Mouse (Mus musculus) kidney, adult 2 months (tissue): ENCODE measurements around the gene Slc38a7. TPM values are rescaled to one million over a fixed set of nuclear protein-coding genes. Genes with fewer than 3 reads are reported as not detected.
A peak's percentile ranks its signal among the peaks of the same experiment; 100 is the strongest.
"Not testable (repeated sequence)": the region's sequence is repeated elsewhere in the genome, so short reads cannot be mapped to it uniquely, and the experiment has no call there.

Experiments
- DNase-seq: peaks from one replicate; pipeline ENCODE4 v3.0.0; 2021
- H3K27ac ChIP-seq: fragments of 200-500 bp; 2 replicates; pipeline ENCODE4 v1.5.1; 2012; ENCODE audit warnings: low read depth, low read length, control low read depth, inconsistent platforms; ENCODE audit not compliant: insufficient read depth
- H3K27me3 ChIP-seq: fragments of 200-500 bp; replicated peaks from 2 replicates; pipeline ENCODE4 v1.6.1; 2012; ENCODE audit warnings: mild to moderate bottlenecking, moderate library complexity, low read length, inconsistent platforms; ENCODE audit not compliant: control insufficient read depth, insufficient read depth
- H3K36me3 ChIP-seq: fragments of 200-500 bp; 2 replicates; pipeline ENCODE4 v1.6.1; 2012; ENCODE audit warnings: mild to moderate bottlenecking, moderate library complexity, low read length, inconsistent platforms; ENCODE audit not compliant: control insufficient read depth, insufficient read depth
- H3K4me1 ChIP-seq: fragments of 200-500 bp; 2 replicates; pipeline ENCODE4 v1.6.1; 2011; ENCODE audit warnings: low read length; ENCODE audit not compliant: control insufficient read depth, insufficient read depth
- H3K4me3 ChIP-seq: fragments of 200-500 bp; 2 replicates; pipeline ENCODE4 v1.5.1; 2011; ENCODE audit warnings: mild to moderate bottlenecking, low read depth, low read length, control low read depth; ENCODE audit not compliant: insufficient read depth
- CTCF ChIP-seq: fragments of 200-500 bp; conservative IDR thresholded peaks from 2 replicates; pipeline ENCODE4 v1.5.1; 2011; ENCODE audit warnings: low read depth, mild to moderate bottlenecking, control low read depth, low read length, moderate library complexity, mixed read lengths; ENCODE audit not compliant: insufficient read depth, insufficient read length
- POLR2A ChIP-seq: fragments of 200-500 bp; IDR thresholded peaks from one replicate; pipeline ENCODE4 v1.6.1; 2011; ENCODE audit warnings: low read depth, low read length, control low read depth
- WGBS: fragments of 180-500 bp; shearing (Covaris S2); methylation state at CpG from one replicate; pipeline ENCODE4 v1.1.7; 2018; 5-methylcytosine and 5-hydroxymethylcytosine counted together
- polyA plus RNA-seq: library from polyadenylated mRNA; depleted of rRNA; stranded (reverse); fragments of >200 nt; gene quantifications from 2 replicates; pipeline ENCODE4 v1.2.3, GENCODE M21; 2012

The Slc38a7 gene
- polyA plus RNA-seq, 1 experiment: 22.3 TPM

GRCm38 (mm10) chr8:95835891-95836290 is 17.4 kb downstream of the Slc38a7 start:
- Histone ChIP-seq H3K4me1 (peaks cover 3% of the 10 kb centered on the region; the same call in 1 of the 2 replicates), H3K27me3 (no peaks in the 10 kb centered on the region), H3K4me3 (no peak overlapping the region), H3K27ac (no peak overlapping the region), H3K36me3 (no peaks in the 10 kb centered on the region)
- 86% methylated on average over 4 of the region's 4 CpGs for whole genome bisulfite sequencing
- no peak for DNase-seq
- TF ChIP-seq POLR2A (no peak), CTCF (no peak)

- under 1% methylated on average over 16 of the region's 16 CpGs for WGBS
- Histone ChIP-seq H3K27ac (no peak overlapping the region), H3K4me3 (no peak overlapping the region), H3K27me3 (no peaks in the 10 kb centered on the region), H3K4me1 (peaks cover 3% of the 10 kb centered on the region; the same call in 1 of the 2 replicates), H3K36me3 (no peaks in the 10 kb centered on the region)
- no peak for TF ChIP-seq POLR2A
- TF ChIP-seq CTCF: no peak
- DNase-seq: peak; percentile 30
Observed at GRCm38 (mm10) chr8:95833435-95833984, 19.8 kb downstream of the Slc38a7 start.

GRCm38 (mm10) chr8:95832603-95833434 is 20.5 kb downstream of the Slc38a7 start:
- 16% methylated on average over 16 of the region's 16 CpGs for WGBS
- no peaks in the 10 kb centered on the region for H3K27me3 ChIP-seq
- TF ChIP-seq POLR2A (no peak), CTCF (peak; percentile 94)
- DNase-seq: peak; percentile 87
- no peaks in the 10 kb centered on the region for H3K36me3 ChIP-seq
- no peak overlapping the region for H3K27ac ChIP-seq
- H3K4me1 ChIP-seq: peaks cover 3% of the 10 kb centered on the region; the same call in 1 of the 2 replicates
- no peak overlapping the region for H3K4me3 ChIP-seq

GRCm38 (mm10) chr8:95830144-95830543 is 23.2 kb downstream of the Slc38a7 start:
- 85% methylated on average over 3 of the region's 3 CpGs for WGBS
- Histone ChIP-seq H3K4me1 (peaks cover 3% of the 10 kb centered on the region; the same call in 1 of the 2 replicates), H3K27ac (no peak overlapping the region), H3K27me3 (no peaks in the 10 kb centered on the region), H3K36me3 (no peaks in the 10 kb centered on the region), H3K4me3 (no peak overlapping the region)
- DNase-seq: no peak
- no peak for TF ChIP-seq CTCF
- no peak for TF ChIP-seq POLR2A

- not testable (repeated sequence) for DNase-seq, H3K4me1 ChIP-seq, H3K4me3 ChIP-seq, H3K36me3 ChIP-seq, H3K27ac ChIP-seq, H3K27me3 ChIP-seq
- WGBS: 64% methylated on average over 25 of the region's 25 CpGs
Observed at GRCm38 (mm10) chr8:95825162-95825561, 28.2 kb downstream of the Slc38a7 start, which contains the start of gene Sap18b. Gene Sap18b (plus strand): TSS chr8:95825346.

- DNase-seq: no peak
- H3K4me3 ChIP-seq: no peak overlapping the region
- H3K27ac ChIP-seq: no peak overlapping the region
- H3K4me1 ChIP-seq: no peaks in the 10 kb centered on the region
- H3K27me3 ChIP-seq: no peaks in the 10 kb centered on the region
- H3K36me3 ChIP-seq: no peaks in the 10 kb centered on the region
- 75% methylated on average over 3 of the region's 3 CpGs for WGBS
- no peak for TF ChIP-seq POLR2A
- no peak for TF ChIP-seq CTCF
Observed at GRCm38 (mm10) chr8:95822699-95823098, 30.6 kb downstream of the Slc38a7 start.

- no peaks in the 10 kb centered on the region for H3K27me3 ChIP-seq
- H3K4me3 ChIP-seq: no peak overlapping the region
- H3K27ac ChIP-seq: no peak overlapping the region
- H3K36me3 ChIP-seq: no peaks in the 10 kb centered on the region
- TF ChIP-seq POLR2A: no peak
- TF ChIP-seq CTCF: no peak
- no peaks in the 10 kb centered on the region for H3K4me1 ChIP-seq
- 88% methylated on average over 5 of the region's 5 CpGs for WGBS
- no peak for DNase-seq
Observed at GRCm38 (mm10) chr8:95822096-95822495, 31.2 kb downstream of the Slc38a7 start.

GRCm38 (mm10) chr8:95821266-95821665 is 32.1 kb downstream of the Slc38a7 start:
- no peaks in the 10 kb centered on the region for H3K27me3 ChIP-seq
- whole genome bisulfite sequencing: 92% methylated on average over 6 of the region's 6 CpGs
- no peak for DNase-seq
- no peak for TF ChIP-seq POLR2A
- TF ChIP-seq CTCF: no peak
- H3K4me1 ChIP-seq: no peaks in the 10 kb centered on the region
- H3K36me3 ChIP-seq: no peaks in the 10 kb centered on the region
- no peak overlapping the region for H3K4me3 ChIP-seq
- H3K27ac ChIP-seq: no peak overlapping the region
